Mouse (Mus musculus) v-Abl transformed pro-B cells (cell line): ENCODE data around the gene Primpol.

Experiments
- in situ Hi-C, 2 experiments: fragments of 400-800 bp; cut with MboI; formaldehyde crosslinking; loops; one replicate each; pipeline ENCODE4 v1.15.1; 2025; ENCODE audit not compliant: unreplicated experiment in 2 of 2

The Primpol gene

DNA sequence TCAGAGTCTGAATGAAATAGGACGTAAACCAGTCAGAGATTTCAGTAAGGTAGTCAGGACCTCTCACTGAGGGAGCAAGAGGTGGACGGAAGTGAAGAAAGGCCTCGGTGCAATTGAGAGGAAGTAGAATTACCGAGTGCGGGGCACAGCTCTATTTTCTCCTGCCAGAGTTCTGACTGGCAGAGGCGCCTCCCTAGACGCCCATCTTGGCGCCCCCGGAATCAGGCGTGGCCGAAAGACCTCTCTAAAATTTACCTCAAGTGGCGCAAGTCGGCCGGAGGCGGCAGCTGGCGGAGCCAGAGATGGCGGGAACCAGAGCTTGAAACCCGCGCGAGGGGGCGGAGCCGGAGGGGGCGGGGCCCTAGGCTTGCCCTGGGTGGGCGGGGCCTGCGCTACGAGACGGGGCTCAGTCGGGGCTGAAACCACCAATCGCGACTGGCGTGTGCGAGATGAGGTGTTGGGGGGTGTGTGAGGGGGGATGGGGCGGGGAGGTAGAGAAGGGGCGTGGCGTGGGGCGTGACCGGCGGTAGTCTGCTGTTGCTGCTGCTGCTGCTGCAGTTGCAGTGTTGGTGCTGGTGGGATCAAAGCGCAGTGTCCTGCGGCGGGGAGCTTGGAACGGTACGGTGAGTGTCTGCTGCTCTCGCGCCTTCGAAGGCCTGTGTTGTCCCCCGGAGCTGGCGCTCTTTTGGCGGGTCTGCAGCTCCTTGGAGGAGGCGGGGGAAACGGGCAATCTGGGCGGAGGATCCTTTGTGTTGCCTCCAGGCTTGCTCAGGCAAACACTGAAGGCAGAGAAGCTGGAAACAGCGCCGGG, at the start of gene Primpol, which contains the start of gene Casp3:
TSS of gene Primpol (minus strand) at position 334 of the 811 bp plus-strand sequence.
TSS of gene Casp3 (plus strand) at position 413 of the 811 bp plus-strand sequence.
- in situ Hi-C loops = loop anchor here in 1 of 2 experiments (25.0 kb wide), 1 partner anchor 1070 kb away; the partner anchor contains the start of gene Ing2

DNA sequence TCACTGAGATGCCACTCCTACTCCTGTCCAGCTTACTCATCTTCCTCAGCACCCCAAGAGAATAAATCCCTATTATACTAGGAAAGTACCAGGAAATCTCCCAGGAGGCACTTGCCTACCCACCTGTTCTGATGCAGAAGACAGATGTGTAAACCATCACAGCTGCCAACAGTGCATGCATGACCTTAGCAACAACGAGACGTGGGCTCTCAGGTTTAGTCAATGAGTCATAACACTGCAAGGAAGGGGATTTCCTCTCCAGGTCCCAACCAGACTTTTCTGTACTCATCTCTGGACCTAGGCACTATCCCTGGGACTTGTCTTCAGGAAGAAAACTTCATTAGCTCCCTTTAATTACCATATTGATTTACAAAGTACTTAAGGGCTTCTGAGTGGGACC, 38.9 kb upstream of the Primpol start:
- in situ Hi-C loops = loop anchor here in 1 of 2 experiments (25.0 kb wide), 1 partner anchor 344 kb away; no protein-coding TSS in a partner anchor

DNA sequence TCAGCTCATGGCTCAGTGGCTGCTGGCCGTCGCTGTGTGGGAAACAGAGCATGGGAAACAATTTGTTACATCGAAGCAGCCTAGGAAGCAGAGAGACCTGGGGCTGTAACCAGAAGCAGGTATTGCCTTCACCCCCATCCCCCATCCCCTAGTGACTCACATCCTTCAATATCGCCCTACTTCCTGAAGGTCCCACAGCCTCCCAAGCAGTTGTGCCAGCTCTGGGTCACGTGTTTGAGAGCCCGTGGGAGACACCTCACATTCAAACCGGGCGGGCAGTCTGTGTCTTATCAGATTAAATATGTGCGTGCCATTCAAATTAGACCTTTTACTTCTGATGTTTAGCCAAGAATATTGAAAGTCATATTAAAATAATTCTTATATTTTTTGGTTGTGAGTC, 34.9 kb upstream of the Primpol start:
- in situ Hi-C loops = loop anchor here in 1 of 2 experiments (25.0 kb wide), 1 partner anchor 340 kb away; no protein-coding TSS in a partner anchor

DNA sequence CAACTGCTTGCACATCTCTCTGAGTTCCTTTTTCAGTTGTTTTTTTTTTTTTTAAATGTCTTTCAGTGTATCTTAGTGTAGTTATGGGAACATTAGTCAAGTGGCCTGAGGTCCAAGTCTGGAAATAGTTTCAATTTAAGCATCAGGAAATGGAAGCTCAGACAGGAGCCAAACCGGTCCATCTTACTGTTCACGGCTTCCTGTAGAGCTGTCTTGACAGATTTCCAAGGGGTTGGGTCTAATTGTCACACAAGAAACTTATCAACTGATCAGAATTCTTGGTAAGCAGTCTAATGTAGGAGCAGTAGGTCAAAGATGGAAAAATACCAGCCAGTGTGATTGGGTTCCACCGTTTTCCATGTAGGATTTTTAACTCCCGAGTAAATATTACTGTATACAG, 31.4 kb upstream of the Primpol start:
- in situ Hi-C loops = no loop called here

DNA sequence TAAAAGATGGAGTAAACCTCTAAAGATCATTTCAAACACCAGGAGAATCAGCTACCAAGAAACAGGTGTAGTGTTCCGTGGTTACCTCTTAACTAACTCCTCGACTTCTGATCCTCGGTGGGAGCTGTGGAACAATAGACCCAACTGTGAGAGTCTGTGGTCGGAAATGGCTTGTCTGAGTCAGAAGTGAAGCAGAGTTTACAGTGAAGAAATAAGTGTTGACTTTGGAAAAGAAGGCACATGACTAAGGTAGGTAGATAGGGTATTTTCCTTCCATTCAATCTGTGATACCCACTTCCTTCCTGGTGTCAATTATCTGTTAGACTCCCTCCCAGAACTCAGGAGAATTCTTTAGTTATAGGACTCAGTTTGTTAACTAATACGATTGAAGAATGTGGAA, 24.3 kb upstream of the Primpol start:
- in situ Hi-C loops = no loop called here

DNA sequence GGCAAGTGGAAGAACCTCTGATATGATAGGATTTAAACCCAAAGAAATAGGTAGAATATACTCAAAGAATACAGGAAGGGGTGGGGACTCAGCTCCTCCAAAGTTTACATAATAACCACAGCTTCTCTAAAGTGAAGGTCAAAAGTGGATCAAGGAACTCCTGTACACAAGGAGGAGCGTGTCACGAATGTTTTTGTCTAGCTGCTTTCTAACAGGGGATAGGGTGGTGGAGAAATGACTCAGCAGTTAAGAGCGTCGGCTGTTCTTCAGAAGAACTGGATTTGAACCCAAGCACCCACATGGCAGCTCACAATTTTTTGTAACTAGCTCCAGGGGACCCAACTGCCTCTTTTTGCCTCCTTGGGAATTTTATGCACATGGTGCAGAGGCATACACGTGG, 22.8 kb upstream of the Primpol start:
- in situ Hi-C loops = no loop called here

DNA sequence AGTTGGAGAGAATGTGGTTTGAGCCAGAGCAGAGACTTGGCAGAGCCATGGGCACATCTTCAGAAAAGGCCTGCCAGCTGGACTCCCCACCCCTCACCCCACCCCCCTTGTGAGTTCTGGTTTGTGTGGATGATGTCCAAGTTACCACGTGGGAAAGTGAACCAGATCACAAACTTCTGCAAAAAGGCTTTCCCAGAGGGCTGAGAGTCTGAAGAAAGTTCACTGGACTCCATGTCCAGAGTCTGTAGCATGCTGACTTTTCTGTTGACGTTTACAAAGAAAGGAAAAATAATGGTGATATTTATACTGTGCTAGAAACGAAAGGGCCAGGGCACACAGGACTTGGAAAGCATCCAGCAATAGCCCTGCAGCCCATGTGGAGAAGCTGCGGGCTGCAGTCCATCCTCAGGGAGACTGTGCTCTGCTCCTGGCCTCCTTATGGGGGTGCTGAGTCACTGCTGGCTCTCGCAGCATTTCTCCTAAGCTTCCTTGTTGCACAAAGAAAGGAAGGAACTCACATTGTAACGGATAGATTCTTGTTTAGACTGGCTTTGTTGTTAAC, 22.1 kb upstream of the Primpol start:
- in situ Hi-C loops = no loop called here

DNA sequence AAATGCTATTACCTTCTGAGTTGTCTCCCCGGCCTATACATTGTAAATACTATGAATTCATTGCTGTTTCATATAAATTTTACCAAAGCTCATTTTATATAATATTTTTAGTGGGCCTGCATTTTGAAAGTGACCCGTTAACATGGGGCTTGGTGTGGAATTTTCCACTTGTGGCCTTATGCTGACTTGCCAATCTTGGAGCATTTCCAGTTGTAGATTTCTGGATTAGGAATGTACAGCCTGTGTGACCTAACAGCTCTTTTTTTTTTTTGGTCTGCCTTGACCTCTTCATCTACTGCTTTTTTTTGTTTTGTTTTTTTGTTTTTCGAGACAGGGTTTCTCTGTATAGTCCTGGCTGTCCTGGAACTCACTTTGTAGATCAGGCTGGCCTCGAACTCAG, 13.9 kb upstream of the Primpol start:
- in situ Hi-C loops = no loop called here

DNA sequence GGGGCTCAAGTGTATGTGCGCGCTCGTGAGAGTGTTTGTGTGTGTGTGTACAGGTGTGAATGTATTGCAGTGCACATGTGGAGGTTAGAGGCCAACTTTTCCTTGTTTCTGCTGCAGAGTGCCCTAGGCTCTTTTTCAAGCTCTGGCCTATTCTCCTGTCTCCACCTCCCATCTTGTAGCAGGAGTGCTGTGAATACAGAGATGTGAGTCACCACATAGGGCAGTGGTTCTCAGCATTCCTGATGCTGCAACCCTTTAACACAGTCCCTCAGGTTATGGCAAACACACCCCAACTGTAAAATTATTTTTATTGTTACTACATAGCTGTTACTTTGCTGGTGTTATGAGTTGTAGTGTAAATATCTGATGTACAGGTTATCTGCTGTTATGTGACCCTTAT, 13.4 kb upstream of the Primpol start:
- in situ Hi-C loops = no loop called here

DNA sequence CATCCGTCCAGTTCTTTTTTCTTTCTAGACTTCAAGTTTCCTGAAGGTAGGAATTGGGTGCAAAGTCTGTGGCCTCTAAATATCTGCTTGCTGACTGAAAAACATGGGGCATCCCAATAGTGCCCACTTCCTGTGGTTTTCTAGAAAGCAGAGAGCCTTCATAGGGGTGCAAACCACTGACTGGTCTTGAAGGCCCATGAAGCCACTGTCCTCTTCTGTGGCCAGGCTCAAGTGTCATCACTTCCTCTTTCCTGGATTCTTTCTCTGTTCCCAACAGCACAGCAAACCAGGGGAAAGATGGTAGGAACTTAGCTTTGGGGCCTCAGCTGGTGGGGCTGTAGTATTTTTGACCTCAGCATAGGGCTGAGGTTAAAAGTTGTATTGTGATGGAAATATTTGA, 11.6 kb upstream of the Primpol start:
- in situ Hi-C loops = no loop called here

DNA sequence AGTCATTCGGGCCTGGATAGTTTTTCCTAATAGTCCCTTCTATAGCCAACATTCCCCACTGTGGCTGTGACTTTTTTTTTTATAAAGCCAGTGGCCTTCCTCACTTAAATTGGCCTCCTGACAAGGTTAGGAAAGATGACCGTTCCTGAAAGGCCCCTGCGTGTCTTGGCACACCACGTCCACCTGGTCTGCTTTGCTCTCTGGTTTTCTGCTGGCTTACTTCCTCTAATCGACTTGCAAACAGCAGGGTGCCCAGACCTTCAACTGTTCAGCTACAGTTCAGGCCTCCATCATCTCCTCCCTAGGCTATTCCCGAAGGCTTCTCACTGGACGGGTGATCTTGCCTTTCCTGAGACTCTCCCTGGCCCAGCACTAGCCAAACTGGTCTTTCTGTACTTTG, 10.9 kb upstream of the Primpol start:
- in situ Hi-C loops = no loop called here

DNA sequence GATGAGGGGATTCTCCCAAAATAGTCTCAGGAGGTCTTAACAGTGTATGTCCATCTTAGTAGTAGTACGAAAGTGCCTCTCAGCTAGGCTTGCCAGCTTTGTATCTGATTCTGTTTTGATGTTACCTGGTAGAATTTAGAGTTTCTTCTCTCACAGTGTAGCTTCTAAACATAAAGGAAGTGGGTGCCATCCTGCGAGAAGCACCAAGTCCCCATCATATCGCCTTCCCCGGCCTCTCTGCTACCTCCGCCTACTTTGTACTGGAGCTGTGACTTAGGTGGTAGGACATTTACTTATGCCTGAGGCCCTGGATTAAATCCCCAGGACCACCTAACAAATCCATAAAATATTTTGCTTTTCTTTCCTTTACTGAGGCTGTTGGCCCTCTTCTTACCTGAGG, 9.6 kb upstream of the Primpol start:
- in situ Hi-C loops = no loop called here

DNA sequence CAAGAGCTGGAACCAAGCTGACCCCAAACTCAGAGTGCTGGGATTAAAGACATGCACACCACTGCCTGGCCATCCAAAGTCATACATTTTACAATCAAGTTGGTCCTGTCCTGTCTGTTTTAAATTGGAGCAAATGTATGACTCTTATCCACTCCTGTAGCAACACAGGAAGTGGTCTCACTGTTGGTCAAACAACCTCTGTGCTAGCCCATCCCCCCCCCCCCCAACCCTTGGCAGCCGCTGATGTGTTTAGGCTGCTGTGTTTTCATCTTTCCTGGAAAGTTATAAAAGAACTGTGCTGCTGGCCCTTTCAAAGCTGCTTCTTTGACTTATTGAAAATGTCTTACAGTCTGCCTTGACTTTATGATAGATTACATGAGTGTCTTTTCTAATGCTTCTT, 8.2 kb upstream of the Primpol start:
- in situ Hi-C loops = no loop called here

DNA sequence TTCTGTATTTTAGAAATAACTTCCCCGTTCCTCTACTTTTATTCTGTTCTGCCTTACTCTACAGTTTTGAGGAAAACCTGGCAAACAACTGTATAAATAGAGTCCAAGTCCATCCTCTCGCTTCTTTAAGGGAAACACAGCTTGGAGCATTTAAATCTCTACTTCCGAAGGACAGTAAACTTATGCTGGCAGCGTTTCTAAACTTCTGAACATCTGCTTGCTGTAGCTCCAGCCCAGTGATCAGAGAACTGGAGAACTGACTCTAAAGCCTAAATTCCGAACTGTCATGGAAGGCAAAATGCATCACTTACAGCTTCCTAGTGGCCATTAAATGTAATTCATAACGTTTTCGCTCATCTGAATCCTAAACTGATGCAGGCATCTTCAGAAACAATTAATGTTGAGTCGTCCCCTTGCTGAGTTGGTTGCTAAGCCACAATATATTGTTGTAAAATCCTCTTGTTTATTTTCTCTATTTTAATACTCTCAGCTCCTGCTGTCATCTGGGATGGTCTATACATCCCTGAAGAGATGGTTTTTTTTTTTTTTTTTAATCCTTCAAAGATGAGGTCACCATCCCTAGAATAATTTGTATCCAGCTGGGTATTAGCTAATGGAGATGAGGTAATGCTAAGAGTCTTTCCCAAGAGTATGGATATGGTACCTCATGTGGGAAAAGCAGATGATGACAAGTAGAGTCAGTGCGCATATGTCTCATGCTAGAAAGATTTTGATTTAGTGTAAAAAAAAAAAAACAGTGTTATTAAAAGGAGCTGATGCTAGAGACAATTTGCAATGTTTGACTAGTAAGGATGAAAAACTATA, 5.6 kb upstream of the Primpol start:
- in situ Hi-C loops = loop anchor here in 1 of 2 experiments (25.0 kb wide), 1 partner anchor 1065 kb away; the partner anchor contains the start of gene Ing2

DNA sequence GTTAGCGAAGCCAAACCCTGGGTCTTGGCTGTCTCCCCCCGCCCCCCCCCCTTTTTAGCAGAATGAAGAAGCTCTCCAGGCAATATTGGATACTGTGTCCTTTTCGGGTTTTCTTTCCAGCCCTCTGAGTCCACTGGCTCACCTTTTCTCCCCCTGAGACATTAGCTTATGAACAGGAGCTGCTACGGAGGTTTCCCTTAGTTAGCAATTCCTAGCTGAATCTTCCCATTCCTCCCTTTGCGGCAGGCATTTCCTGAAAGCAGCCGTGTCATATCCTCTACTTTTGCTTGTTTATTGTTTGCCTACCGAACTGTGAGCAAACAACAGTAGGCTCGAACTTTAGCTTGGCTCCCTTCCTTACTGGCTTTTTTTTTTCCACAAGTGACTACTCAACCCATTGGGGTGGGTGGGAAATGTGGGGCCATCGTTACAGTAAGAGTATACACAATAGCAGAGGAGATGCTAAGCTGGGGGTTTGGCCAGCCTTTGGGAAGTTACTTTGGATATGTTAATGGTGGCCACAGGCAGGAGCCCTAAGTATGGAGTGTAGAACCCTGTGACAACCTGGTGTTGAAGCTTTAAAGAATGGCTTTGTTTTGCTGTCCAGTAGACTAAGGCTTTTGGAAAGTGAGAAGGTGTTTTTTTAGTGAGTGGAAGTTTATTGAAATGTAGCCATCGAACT, 1.8 kb upstream of the Primpol start:
- in situ Hi-C loops = loop anchor here in 1 of 2 experiments (25.0 kb wide), 1 partner anchor 1069 kb away; the partner anchor contains the start of gene Ing2

DNA sequence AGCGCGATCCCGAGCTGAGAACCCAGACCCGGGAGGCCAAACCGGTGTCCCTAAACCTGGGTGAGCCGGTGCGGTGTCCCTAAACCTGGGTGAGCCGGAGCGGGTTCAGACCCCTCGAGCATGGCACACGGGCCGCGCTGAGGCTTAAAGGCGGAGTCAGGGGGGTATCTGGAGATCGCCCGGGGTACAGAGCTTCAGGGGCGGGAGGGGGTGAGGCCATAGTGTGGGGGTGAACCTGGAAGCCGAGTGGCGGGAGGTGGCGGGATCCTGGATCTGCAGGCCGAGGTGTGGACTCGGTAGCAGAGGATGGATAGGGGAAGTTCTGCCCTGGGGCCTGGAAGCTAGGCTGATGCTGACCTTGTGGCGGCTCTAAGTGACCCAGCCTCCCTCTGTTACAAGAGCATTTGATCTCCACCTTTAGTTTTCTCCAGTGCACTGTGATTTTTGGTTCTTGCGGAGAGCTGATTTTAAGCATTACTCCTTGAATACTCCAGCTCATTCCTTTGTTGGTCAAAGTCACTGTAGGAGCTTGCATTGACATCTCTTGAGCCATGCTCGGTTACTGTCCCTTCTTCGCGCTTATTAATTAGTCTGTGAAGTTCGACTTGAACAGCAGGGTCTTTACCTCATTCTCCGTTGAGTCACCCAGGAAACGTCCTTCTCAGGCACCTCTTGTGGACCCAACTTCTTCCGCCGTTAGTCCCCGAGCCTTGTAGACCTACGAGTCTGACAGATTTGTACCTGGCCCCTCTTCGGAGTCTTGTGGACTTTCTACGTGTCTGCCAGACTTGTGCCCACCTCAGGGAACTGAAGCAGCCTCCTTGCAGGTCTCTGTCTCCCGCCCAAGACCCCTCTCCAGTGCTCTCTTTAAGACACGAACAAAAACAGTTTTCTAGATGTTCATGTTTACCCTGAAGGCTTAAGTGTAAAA, 943 bp upstream of the Primpol start:
- in situ Hi-C loops = loop anchor here in 1 of 2 experiments (25.0 kb wide), 1 partner anchor 1069 kb away; the partner anchor contains the start of gene Ing2

DNA sequence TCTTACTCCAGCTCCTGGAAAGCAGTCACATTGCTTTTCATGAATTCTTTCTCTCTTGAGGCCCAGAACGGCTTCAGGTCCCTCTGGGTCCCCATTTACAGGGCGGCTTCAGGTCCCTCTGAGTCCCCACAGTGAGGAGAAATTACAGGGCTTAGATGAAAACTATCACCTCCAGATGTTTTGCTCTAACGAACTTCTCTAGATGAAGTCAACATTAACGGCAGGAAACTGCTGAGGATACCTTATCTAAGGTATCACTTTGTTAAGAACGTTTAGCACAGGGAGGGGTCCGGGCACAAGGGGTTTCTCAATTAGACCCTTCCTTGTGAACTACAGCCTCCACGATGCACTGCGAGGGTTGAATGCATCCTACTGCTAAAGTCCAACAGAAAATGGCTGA, 1.1 kb downstream of the Primpol start:
- in situ Hi-C loops = loop anchor here in 1 of 2 experiments (25.0 kb wide), 1 partner anchor 1071 kb away; the partner anchor contains the start of gene Ing2

DNA sequence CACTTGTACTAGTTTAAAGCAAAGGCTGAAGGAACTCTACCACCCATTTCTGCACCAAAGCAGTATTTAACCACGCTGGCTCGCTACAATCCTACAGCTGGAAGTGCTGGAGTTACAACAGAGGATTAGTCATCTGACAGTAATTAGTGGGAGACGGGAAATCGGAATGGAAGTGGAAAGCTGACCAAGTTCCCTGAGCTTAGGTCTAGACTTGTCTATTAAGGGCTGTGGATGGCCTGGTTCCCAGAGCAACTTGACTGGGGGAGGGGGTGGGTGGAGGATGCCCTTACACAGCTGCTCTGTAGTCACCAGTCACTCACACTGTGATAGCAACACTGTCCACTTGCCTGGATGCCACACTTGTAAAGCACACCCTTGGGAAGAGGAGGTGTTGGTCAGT, 3.6 kb downstream of the Primpol start:
- in situ Hi-C loops = loop anchor here in 1 of 2 experiments (25.0 kb wide), 1 partner anchor 1074 kb away; the partner anchor contains the start of gene Ing2

DNA sequence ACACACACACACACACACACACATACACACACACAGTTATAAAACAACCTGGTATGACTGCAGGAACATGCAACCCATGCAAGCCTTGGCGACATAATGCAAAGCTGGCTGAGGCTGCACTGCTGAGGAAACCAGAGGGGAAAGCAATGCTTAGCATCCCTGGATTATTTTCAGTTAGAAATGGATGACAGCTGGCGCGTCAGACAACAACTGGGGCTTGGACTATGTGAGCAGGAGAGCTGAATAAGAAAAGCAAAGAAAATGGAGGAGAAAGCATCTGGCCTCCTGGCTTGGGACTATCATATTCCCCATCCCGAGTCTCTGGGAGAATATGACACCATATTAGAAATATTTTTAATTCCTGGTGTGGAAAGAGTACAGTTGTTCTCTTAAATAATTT, 4.1 kb downstream of the Primpol start:
- in situ Hi-C loops = loop anchor here in 1 of 2 experiments (25.0 kb wide), 1 partner anchor 1074 kb away; the partner anchor contains the start of gene Ing2
